Mouse (Mus musculus): ENCODE measurements around the gene Ccnyl1.
A peak's percentile ranks its signal among the peaks of the same experiment; 100 is the strongest.

Gene Ccnyl1

GRCm38 (mm10) chr1:64738661-64739082, 48.4 kb downstream of the Ccnyl1 start:
- DNase-seq = peak; percentile 81

- DNase-seq = peak; percentile 55
Observed at GRCm38 (mm10) chr1:64742741-64743408, 52.6 kb downstream of the Ccnyl1 start.

GRCm38 (mm10) chr1:64744616-64745015, 54.4 kb downstream of the Ccnyl1 start:
- DNase-seq = no peak

GRCm38 (mm10) chr1:64753109-64753508, 62.9 kb downstream of the Ccnyl1 start:
- DNase-seq = no peak

- DNase-seq = no peak
Observed at GRCm38 (mm10) chr1:64753668-64754067, 63.4 kb downstream of the Ccnyl1 start.

- DNase-seq = no peak
Observed at GRCm38 (mm10) chr1:64754658-64755057, 64.4 kb downstream of the Ccnyl1 start.

GRCm38 (mm10) chr1:64755971-64756639, 65.8 kb downstream of the Ccnyl1 start:
- DNase-seq = no peak

GRCm38 (mm10) chr1:64756640-64757030, 66.4 kb downstream of the Ccnyl1 start:
- no peak for DNase-seq

- no peak for DNase-seq
Observed at GRCm38 (mm10) chr1:64757254-64757653, 67.0 kb downstream of the Ccnyl1 start.

GRCm38 (mm10) chr1:64757766-64758165, 67.5 kb downstream of the Ccnyl1 start:
- DNase-seq = no peak

- no peak for DNase-seq
Observed at GRCm38 (mm10) chr1:64761646-64762045, 71.4 kb downstream of the Ccnyl1 start.

- no peak for DNase-seq
Observed at GRCm38 (mm10) chr1:64770169-64770568, 79.9 kb downstream of the Ccnyl1 start.

GRCm38 (mm10) chr1:64773305-64773704, 83.0 kb downstream of the Ccnyl1 start:
- DNase-seq = no peak

All from kidney, postnatal 10 days (tissue).